Mouse (Mus musculus) retina, postnatal 1 day (tissue): ENCODE data around the gene Zfand3.

ENCODE experiments used
- DNase-seq: peaks from one replicate; pipeline ENCODE4 v3.0.0-alpha.2; 2012

Zfand3 gene

GRCm38 (mm10) chr17:30053871-30054270, 49.3 kb downstream of the Zfand3 start:
- DNase-seq = no peak

GRCm38 (mm10) chr17:30056226-30056625, 51.7 kb downstream of the Zfand3 start:
- peak; percentile 22 for DNase-seq

- no peak for DNase-seq
Observed at GRCm38 (mm10) chr17:30058594-30058993, 54.1 kb downstream of the Zfand3 start.

GRCm38 (mm10) chr17:30059066-30059465, 54.5 kb downstream of the Zfand3 start:
- DNase-seq = no peak

GRCm38 (mm10) chr17:30061100-30061837, 56.7 kb downstream of the Zfand3 start:
- no peak for DNase-seq

GRCm38 (mm10) chr17:30063849-30064248, 59.3 kb downstream of the Zfand3 start:
- DNase-seq = no peak

GRCm38 (mm10) chr17:30064746-30065145, 60.2 kb downstream of the Zfand3 start:
- DNase-seq = peak; percentile 50

- DNase-seq = no peak
Observed at GRCm38 (mm10) chr17:30069776-30070175, 65.2 kb downstream of the Zfand3 start.

- DNase-seq = no peak
Observed at GRCm38 (mm10) chr17:30070631-30071030, 66.1 kb downstream of the Zfand3 start.

- DNase-seq = no peak
Observed at GRCm38 (mm10) chr17:30072613-30073012, 68.1 kb downstream of the Zfand3 start.

GRCm38 (mm10) chr17:30075896-30076295, 71.4 kb downstream of the Zfand3 start:
- DNase-seq = no peak

- no peak for DNase-seq
Observed at GRCm38 (mm10) chr17:30084007-30084406, 79.5 kb downstream of the Zfand3 start.

GRCm38 (mm10) chr17:30086695-30087094, 82.2 kb downstream of the Zfand3 start:
- DNase-seq = no peak

- no peak for DNase-seq
Observed at GRCm38 (mm10) chr17:30088431-30088830, 83.9 kb downstream of the Zfand3 start.

- DNase-seq = no peak
Observed at GRCm38 (mm10) chr17:30090416-30090815, 85.9 kb downstream of the Zfand3 start.

- DNase-seq = no peak
Observed at GRCm38 (mm10) chr17:30093148-30093749, 88.7 kb downstream of the Zfand3 start.

- no peak for DNase-seq
Observed at GRCm38 (mm10) chr17:30097156-30097555, 92.6 kb downstream of the Zfand3 start.

- no peak for DNase-seq
Observed at GRCm38 (mm10) chr17:30097677-30098076, 93.1 kb downstream of the Zfand3 start.

GRCm38 (mm10) chr17:30099670-30100069, 95.1 kb downstream of the Zfand3 start:
- no peak for DNase-seq

GRCm38 (mm10) chr17:30101801-30102200, 97.3 kb downstream of the Zfand3 start:
- no peak for DNase-seq

- DNase-seq = no peak
Observed at GRCm38 (mm10) chr17:30103005-30103404, 98.5 kb downstream of the Zfand3 start.

GRCm38 (mm10) chr17:30103641-30104165, 99.2 kb downstream of the Zfand3 start:
- no peak for DNase-seq

GRCm38 (mm10) chr17:30105369-30105768, 100.8 kb downstream of the Zfand3 start:
- DNase-seq = peak; percentile 40

GRCm38 (mm10) chr17:30110678-30111077, 106.1 kb downstream of the Zfand3 start:
- no peak for DNase-seq
